Mouse (Mus musculus): ENCODE measurements at regions not wholly inside any gene's neighbourhood (a gene's known extent, or its start where the extent isn't known, plus 50 kb on each side); places are given as distances from the start of the nearest gene placed in this dataset.

DNA sequence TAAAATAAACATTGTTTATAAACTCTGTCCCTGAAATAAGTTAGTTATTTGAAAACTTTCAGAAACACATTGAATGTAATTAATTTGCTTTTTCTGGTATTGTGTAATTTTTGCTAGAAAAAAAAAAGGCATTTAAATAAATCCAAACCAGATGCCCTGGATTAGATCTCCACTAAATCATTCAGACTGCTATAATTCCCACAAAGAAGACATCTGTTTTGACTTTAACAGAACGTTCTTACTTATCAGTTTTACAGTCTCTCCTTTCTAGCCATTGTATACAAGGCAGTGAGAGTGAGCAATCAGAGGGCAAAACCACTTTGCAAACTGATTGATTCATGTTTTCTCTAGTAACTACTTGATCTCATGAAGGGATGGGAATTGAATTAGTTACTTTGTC, 478.8 kb downstream of the Slitrk6 start:
- DNase-seq, result no peak

DNA sequence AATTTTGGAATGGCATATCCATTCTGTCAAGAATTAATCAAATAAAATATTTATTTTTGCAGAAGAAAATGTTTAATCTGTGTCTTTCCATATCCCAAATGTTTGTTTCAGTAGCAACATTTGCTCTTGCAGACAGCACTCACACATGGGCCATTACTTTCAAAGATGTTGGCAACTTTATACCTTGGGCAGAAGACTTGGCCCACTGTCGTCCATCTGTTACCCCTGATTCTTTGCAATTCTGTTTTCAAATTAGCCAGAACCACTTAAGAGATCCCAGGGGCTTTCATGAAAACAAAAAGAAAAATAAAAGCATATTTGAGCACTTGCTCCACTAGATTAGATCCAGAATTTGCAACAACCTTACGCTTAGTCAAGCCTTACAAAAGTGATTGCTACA, 483.7 kb downstream of the Slitrk6 start:
- no peak for DNase-seq

DNA sequence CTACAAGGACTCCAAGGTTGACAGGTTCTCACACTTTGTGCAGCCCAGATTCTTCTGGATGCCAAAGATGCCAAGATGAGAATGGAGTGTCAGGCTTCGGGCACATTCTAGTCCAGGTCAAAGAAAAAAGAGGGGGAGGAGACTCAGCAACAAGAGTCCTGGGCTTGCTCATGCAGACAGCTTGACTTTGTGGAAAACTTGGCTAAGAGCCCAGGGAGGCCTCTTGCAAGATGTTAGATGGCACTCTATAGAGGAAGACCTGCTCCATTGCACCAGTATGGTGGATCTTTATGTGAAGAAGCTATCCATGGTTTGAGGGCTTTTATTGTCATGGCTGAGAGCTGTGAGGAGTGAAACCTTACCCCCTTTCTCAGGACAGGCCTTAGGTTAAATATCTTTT, 510.5 kb downstream of the Slitrk6 start:
- DNase-seq, result no peak

DNA sequence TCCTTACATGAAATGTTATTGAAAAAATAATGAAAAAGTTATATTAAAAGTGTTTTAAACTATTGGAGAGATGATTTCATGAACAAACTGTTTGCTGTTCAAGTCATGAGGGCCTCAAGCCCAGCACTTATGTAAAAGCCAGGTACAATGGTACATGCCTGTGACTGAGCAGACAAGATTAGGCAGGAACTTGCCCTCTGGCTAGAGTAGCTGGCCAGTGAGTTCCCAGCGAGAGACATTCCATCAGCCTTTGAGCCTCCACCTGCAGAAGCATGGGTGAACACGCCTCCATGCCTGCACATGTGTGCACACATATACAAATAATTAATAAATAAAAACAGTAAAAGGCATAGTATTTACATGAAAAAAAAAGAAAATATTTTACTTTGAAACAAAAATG, 511.4 kb downstream of the Slitrk6 start:
- no peak for DNase-seq

DNA sequence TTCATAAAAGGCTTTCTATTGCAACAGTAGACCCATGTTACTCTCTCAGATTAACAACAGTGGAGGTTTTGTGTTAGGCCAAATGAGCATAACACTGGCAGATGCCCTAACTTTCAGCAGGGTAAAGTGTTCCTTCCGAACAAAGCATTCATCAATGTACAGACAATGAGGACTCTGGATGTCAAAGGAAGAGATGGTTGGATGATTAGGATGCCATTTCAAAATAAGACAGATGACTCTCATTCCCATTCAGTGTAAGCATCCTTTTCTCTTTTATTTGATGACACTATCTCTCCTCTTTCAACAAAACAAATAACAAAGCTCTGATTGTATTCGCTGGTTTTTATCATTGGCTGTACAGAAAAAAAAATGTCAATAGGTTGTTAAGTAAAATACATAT, 516.1 kb downstream of the Slitrk6 start:
- no peak for DNase-seq

DNA sequence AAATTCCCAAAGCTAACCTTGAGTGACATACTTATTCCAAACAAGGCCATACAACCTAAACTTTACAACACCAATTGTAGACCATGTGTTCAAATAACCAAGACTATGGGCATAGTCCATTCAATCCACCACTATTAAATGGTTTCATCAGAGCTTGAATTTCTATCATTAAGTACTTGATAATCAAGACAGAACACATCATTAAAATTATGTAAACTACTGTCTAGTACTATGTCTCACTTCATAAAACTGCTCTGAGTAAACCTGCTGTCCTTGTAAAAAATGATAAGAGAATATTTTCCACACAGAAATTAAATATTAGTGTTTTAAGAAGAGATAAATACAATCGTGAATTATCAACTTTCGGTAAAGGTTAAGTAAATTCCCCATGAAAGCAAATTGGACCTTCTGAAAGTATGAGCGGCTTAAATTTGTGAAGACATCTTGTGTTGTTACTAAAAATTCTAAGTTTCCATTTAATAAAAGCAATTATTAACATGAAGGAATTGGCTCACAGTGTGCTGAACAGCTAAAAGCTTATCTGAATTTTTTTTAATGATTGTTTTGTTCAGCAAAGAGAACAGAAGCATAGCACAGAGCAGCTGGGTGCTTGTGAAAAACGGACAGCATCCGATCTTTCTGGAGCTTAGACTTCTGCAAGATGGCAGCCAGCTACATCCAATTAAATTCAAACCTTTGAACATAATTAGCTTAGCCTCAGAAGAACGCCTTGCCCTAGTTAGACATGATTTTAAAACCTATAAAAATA, 530.1 kb downstream of the Slitrk6 start:
- DNase-seq, result no peak

DNA sequence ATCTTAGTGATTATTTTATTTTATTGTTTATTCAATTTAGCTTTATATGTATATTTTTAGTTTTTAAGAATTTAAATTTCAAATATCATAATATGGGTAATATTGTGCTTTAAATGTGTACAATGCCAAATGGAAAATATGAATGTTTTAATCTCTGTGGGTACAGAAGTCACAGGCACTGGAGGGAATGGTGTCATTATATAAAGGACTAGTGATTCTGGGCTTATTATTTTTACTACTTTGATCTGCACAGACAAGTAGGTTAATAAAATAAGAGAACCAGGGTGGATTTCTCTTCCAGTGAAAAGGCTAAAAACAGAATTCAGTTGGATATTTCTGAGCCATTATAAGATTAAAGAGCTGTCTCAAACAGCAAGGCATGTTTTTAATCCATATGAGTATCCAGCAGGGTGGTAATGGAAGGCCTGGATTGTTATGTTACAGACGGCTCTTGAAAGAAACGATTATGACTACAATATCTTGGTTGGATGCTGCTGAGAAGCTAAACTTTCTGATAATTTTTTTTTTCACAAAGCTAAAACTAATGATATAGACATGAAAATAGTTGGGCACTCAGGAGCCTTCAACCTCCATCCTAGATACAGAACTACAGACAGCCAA, 563.9 kb downstream of the Slitrk6 start:
- DNase-seq, result no peak

DNA sequence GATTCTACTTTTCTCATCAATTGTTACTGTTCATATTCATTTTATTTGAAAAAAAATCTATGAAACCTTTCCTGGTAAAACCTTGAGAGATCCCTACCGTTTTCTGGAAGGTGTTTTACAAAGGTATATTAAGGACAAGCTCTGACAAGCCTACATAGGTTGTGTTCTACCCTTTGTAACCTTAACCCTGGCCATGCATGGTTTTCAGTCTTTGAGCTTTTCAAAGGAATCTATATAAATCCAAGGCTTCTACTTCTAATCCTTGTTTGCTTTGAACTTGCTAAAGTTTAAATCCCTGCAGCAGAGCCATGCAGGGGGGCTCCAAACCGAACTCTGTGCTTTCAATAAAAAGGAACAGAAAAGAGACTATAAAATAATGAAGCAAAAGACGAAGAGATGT, 564.5 kb downstream of the Slitrk6 start:
- DNase-seq, result no peak

DNA sequence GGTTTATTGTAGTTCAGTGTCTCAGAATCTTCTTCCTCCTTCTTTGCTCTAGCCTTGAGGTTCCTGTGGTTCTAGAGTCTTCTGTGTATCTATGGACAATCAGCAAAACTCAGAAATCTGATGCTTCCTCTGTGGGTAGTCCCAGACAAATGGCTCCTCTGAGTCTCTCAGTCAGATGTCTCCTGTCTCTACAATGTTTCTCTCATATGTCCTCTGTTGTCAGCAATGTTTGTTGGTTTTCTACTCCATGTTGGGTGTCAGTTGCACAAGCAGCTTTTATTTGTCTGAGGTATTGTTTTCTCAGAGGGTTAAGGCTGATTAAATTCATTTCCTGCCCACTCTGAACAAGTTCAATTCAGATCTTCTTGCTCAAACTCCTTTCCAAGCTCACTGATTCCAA, 575.8 kb downstream of the Slitrk6 start:
- no peak for DNase-seq

DNA sequence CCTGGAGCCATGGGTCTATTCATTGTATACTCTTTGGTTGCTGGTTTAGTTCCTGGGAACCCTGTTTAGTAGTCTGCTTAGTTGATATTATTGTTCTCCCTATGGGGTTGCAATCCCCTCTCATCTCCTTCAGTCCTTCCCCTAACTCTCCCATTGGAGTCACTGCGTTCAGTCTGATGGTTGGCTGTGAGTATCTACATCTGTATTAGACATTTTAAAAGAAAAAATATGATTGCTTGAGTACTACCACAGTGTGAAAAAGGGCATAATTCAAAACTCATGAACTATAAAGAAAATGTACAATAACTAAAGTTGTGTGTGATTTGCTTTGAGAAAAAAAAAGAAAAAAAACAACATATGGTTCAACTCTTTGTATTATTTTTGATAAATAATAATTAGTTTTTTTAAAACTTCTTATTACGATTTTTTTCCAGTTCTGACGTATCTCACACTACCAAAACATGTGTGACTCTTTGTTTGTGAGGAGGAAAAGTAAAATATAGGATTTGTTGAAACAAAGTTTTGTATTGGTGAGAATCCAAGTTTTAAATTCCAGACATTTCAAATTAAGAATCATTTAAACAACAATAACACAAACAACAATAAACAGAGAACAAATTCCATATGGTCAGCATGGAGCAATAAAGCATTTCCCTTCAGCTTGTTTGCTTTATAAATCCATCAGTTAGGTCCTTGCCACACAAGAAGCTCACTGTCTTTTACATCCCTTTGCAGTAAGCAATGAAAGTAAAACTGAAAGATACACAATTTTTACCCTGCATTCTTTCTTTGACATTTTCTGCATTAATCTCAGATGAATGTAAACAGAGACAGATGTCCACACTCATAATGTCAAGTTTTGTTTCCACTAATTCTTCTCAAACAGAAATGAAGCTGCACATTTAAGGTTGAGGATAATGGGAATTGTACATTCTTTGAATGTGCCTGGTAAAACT, 583.5 kb downstream of the Slitrk6 start:
- DNase-seq, result no peak

DNA sequence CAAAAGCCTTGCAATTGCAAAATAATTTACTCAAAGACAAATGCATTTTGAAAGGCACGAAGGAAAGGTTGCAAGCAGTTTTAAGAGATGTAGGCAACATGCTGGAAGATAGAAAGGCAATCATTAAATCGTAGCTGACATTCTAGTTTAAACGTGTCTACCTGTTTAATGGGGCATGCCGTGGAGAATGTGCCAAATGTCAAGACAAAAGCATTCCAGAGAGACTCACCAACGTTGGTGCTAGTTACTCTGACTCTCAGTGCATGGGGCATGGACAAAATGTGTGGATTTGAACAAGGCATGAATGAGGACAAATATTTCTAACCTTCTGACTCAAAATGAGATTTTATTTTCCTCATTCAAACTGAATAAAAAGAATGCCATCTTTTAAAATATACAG, 586.3 kb downstream of the Slitrk6 start:
- no peak for DNase-seq

DNA sequence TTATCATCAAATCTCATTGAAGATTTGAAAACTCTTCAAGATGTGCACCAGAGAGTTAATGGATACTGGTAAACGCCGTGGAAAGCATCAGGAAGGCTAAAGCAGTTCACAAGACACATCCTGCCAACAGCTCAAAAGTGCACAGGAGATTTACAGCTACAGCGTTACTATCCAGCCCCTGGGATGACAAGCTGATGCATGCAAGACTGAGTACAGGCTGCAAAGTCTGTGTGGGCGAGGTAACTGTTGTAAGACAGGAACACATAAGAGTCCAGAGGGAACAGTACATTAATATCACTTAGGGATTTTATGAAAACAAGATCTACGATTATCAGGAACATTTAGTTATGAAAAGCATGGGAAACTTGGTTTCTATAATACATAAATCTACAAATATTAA, 626.7 kb downstream of the Slitrk6 start:
- no peak for DNase-seq

DNA sequence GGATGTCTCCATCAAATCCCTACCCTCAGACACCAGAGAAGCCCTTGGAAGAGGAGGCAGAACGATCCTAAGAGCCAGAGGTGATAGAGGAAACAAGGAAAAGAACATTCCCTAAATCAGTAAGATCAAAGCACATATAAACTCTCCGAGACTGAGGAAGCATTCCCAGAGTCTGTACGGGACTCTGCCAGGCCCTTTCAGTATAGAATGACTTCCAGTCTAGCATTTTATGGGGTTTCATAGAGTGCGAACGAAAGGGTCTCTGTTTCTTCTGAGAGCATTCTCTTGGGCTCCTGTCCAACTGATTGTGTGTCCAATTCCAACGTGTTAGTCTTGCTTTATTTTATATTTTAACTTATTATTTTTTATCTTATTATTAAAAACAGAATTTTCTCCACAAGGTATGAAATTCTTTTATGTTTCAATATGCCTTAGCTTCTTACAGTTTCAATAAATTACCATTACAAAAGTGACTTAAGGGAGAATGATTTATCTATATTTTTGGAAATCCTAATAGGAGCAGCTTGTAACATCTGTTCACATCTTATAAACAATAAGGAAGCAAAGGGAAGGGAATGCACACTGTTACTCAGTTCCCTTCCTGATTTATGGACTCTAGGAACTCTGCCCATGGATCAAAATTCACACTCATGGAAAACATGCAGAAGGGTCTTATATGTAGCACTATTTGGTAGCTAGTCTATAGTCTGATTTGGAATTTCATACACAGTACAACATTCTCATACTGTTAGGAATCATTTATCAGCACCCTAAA, 628.8 kb downstream of the Slitrk6 start:
- no peak for DNase-seq

DNA sequence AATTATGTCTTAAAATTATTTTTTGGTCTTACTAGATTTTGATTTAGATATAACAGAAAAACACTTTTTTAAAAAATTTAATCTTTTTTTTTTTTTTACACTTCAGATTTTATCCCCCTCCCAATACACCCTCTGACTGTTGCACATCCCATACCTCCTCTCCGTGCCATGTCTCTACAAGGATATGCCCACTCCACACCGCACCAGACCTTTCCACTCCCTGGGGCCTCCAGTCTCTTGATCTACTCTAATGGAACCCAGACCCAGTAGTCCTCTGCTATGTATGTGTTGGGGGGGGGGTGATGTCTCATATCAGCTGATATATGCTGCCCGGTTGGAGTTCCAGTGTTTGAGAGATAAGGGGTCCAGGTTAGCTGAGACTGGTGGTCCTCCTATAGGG, 632.2 kb downstream of the Slitrk6 start:
- no peak for DNase-seq

DNA sequence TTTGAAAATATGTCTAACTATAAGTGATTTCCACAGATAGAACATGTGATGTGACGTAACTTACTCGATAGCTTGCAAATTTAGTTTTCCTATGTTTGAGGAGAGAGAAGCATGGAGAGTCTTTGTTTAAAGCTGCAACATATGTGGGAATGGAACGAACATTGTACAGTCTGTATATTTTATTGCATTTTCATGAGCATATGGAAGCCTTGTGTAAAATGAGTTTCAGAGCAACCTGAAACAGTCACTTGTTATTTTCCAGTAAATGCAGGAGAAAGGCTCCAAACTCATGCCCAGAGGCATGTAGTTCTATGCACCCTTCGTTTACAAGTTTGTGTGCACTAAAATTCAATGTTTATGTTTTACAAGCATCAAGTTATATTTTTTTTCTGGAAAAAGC, 639.4 kb downstream of the Slitrk6 start:
- no peak for DNase-seq

DNA sequence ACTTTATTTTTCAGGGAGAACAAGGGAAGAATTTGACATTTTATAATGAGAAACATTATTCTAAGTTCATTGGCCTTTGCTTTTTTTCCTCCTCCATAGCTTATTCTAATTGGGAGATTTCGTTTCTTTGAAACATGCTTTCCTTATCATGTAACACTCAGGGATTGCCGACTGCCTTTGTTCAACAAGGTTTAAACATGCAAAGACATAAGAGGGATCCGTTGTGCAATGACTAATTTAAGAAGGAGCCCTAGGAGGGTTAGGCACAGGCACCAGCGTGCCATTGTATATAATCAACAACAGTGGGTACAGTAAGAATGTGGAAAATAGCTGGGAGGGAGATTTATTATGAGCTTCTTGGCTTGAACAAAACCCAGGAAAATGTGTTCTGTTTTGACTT, 654.1 kb downstream of the Slitrk6 start:
- no peak for DNase-seq

DNA sequence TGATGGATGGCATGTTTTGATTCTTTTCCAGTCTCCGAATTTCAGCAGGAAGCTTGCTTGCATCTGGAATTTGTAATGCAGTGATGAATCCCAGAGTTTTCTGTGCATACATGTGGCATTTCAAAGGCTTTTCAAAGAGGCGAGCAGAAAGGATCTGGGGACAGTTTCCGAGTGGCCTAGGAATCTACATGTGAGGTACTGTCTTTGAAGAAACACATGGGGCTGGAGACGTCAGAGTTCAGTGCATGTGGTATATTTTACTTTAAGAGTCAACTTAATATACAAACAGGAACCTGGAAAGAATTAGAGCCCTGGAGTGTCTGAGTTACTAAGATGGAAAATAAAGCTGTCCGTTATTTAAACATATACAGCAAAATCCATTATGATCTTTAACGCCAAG, 676.6 kb downstream of the Slitrk6 start:
- no peak for DNase-seq

DNA sequence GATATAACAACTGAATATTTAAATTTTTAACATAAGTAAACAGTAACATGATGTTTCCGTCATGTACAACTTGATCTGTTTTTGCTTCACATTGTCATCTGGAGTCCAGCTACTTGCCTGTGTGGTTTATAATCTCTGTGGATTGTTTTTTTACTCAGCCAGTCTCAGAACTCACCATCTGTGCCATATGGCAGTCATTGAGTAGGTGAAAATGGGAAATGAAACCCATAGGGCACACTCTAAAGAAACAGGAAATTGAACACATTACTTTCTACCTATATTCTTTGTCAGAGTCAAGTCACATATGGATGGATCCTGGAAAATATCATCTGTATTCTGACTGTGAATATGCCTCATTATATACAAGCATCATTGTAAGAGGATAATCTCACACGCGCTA, 707.2 kb downstream of the Slitrk6 start:
- no peak for DNase-seq

DNA sequence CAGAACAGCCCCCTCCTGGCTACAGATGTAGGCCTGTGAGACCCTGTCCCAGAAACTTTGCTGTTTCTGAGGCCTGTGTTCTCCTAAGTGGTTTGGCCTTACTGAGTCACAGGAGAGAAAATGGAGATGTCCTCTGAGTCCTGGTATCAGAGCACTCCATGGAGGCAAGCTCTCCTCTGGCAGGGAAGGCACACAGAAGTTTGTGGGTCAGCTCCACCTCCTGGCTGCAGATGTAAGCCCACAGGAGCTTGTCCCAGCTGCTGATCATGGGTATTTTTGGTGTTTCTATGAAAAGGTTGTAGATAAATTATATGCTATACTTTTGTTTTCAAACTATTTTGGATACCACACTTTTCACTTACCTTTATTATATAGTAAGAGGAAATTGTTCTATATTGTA, 711.7 kb downstream of the Slitrk6 start:
- no peak for DNase-seq

DNA sequence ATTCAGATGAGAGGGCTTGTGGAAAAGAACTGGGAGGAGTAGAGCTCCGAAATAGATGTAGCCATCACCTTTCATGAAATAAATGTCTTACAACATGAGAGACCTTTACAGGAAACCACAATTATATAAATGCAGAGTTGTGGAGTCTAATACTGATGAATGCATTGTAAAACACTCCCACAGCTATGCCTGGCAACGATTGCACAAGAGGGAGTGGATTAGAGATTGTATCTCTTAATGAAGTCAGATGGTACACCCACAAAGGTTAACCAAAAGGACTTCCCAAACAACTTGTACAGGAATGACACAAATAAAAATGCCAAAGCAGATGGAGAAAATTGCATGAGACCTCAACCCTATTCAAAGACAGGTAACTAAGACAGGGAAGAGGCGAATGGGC, 733.1 kb downstream of the Slitrk6 start:
- DNase-seq, result no peak

DNA sequence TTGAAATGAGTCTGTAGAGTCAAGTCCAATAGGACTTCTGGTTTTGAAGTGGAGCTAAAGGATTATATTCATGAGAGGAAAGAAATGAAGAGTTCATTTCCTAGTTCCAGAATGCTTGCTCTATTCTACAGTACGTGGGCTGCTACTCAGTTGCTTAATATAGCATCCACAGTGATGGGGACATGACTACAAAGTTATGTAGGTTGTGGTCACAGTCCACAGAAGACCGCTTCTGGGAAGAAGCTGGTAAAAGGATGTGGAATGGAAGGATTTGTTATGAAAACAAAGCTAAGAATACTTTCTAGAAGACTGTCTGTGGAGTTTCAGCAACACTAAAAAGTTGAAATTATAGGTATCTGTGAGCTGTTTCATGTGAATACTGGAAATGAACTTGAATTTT, 739.8 kb downstream of the Slitrk6 start:
- DNase-seq, result no peak

DNA sequence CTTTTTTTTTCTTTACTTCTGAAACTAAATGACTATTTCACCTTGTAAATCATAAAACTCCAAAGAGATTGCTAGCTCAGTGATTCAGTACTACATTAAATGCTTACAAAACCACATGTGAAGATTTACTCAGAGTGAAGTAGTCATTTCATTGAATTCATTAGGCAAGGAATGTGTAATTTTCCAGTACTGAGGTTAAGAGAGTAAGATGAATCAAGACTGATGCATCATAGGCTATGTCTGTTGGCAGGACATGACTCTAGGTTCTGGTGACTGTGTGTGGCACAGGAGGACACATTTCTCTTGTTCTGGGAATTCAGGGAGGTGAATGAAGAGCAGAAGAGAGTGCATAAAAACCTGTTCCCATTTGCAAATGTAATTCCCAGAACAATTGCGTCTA, 741.7 kb downstream of the Slitrk6 start:
- no peak for DNase-seq

DNA sequence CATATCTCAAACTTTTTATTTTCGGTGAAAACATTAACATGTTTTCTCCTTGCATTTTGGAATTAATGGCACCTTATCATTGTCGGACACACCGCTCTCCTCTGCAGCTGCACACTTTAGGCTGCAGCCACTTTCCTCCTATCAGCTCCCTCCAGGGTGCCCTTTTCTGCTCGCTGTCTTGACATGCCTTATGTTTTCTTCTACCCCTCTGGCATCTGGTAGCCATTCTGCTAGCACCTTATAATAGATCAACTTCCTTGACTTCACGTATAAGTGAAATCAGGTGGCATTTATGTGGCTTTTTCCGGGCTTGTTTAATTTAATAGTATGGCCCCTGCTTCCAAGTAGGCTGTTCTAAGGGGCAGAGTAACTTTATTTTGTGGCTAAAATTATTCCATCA, 747.8 kb downstream of the Slitrk6 start:
- DNase-seq, result no peak

All from liver (tissue).